Mouse (Mus musculus): ENCODE data around the gene Fpgs.

DNA sequence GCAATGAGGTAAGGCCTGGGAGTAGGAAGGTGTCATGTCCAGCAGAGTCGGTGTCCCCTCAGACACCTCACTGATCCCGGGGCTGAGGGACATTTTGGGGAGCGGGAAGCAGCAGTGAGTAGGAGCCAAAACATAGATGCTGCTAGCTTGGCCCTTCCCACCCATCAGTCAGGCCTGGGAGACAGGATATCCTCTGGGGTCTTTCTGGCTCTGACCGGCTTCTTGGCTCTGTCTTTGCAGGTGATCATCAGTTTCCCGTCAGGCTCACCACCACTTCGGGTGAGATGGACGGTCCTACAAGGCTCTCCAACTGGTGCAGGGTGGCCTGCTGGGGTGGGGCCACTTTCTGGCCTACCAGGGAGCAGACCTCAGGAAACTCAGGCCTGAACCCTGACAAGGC is 26.3 kb downstream of the Fpgs start:
- TF ChIP-seq CTCF (IDR thresholded peaks at IDR 0.05) (no peak), EP300 (IDR thresholded peaks at IDR 0.05; ENCODE audit: insufficient read depth, low read depth, low read length) (no peak), POLR2A (IDR thresholded peaks at IDR 0.05; ENCODE audit: insufficient read depth, low read depth, low read length) (no peak)

Data from heart, adult 2 months (tissue).